Mouse (Mus musculus) T-cell, adult 2 months (primary cell): Measurements from ENCODE around the gene Olfr1359.
"Not testable (repeated sequence)": the region's sequence is repeated elsewhere in the genome, so short reads cannot be mapped to it uniquely, and the experiment has no call there.

ENCODE experiments used
- DNase-seq: peaks from one replicate; pipeline ENCODE4 v3.0.0; 2022; ENCODE audit warnings: low spot score

Gene Olfr1359

GRCm38 (mm10) chr13:21697811-21698210 is at the start of gene Olfr1359:
Olfr1359 (plus strand) TSS chr13:21698111.
- DNase-seq, result no peak

- DNase-seq, result no peak
Measured at GRCm38 (mm10) chr13:21663286-21663685, 34.6 kb upstream of the Olfr1359 start, which contains the start of gene Olfr1361. Olfr1361 (minus strand) TSS chr13:21663386.

- DNase-seq, result no peak
Measured at GRCm38 (mm10) chr13:21677305-21677704, 20.6 kb upstream of the Olfr1359 start, which contains the start of gene Olfr1360. Olfr1360 (minus strand) TSS chr13:21677405.

GRCm38 (mm10) chr13:21706669-21707068 is 8.8 kb downstream of the Olfr1359 start:
- no peak for DNase-seq

GRCm38 (mm10) chr13:21710031-21710711 is 12.3 kb downstream of the Olfr1359 start:
- peak; percentile 85 for DNase-seq

- peak; percentile 88 for DNase-seq
Measured at GRCm38 (mm10) chr13:21710821-21711525, 13.1 kb downstream of the Olfr1359 start.

- DNase-seq, result no peak
Measured at GRCm38 (mm10) chr13:21711698-21712097, 13.8 kb downstream of the Olfr1359 start.

GRCm38 (mm10) chr13:21714725-21715124 is 16.8 kb downstream of the Olfr1359 start:
- peak; percentile 67 for DNase-seq

- DNase-seq, result no peak
Measured at GRCm38 (mm10) chr13:21715131-21715863, 17.4 kb downstream of the Olfr1359 start.

- DNase-seq, result peak; percentile 78
Measured at GRCm38 (mm10) chr13:21715864-21716539, 18.1 kb downstream of the Olfr1359 start, which contains the start of the genes Hist1h2bl and Hist1h2ai. Hist1h2bl (minus strand) TSS chr13:21716143. Hist1h2ai (plus strand) TSS chr13:21716422.

- DNase-seq, result not testable (repeated sequence)
Measured at GRCm38 (mm10) chr13:21716540-21717391, 18.9 kb downstream of the Olfr1359 start.

- peak; percentile 79 for DNase-seq
Measured at GRCm38 (mm10) chr13:21717397-21718357, 19.8 kb downstream of the Olfr1359 start, which contains the start of gene Hist1h3h. Hist1h3h (plus strand) TSS chr13:21717659.

- DNase-seq, result no peak
Measured at GRCm38 (mm10) chr13:21718381-21719080, 20.6 kb downstream of the Olfr1359 start.

GRCm38 (mm10) chr13:21721107-21721756 is 23.3 kb downstream of the Olfr1359 start:
- DNase-seq, result not testable (repeated sequence)

GRCm38 (mm10) chr13:21721757-21722372 is 24.0 kb downstream of the Olfr1359 start, which contains the start of gene Hist1h2bm:
Hist1h2bm (plus strand) TSS chr13:21722044.
- DNase-seq, result peak; percentile 53

- no peak for DNase-seq
Measured at GRCm38 (mm10) chr13:21722373-21722925, 24.5 kb downstream of the Olfr1359 start.
